Mouse (Mus musculus) liver, adult 2 months (tissue): ENCODE data around the gene Txk.

Source experiments
- CTCF ChIP-seq: fragments of 200-500 bp; IDR thresholded peaks from 2 replicates; pipeline ENCODE4 v1.5.1; 2011; ENCODE audit warnings: low read depth, low read length, control low read depth
- POLR2A ChIP-seq: fragments of 200-500 bp; IDR thresholded peaks from 2 replicates; pipeline ENCODE4 v1.6.1; 2011; ENCODE audit warnings: low read length, control low read depth; ENCODE audit not compliant: insufficient read depth; ENCODE audit errors: extremely low read depth

DNA sequence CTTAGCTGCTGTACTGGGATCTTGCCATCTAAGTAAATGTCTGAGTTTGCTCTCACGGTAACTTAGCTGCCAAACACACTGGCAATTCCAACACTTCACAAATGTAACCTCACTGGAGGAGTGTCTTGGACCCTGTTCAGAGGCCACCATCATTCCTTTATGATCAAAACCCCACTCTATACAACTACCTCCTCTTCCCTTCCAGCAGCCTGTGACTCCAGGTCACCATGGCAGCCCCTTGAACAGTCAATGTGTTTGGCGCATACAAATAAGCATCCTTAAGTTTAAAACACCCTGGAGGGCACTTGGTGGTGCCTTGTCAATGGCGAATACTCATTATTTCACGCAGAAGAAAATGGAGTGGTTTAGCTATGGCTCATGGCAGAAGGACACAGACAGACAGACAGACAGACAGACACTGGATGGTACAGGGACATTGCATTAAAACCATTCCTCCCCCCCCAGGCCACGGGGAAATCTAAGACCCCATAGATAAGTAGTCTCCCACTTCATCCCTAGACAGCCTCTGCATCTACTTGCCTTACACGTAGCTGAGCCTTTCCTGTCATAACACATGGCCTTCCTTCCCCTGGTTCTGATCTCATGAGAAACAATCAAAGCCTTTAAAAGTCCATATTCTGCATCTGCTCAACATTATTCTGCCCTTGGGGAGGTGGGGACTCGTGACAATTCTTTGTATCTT is 1.4 kb downstream of the Txk start:
- TF ChIP-seq CTCF (no peak), POLR2A (no peak)
